9 mouse cellular contexts compared by ENCODE assay signal in genomic region chr5:19227281-19227680, GRCm38 (mm10). TPM values are rescaled to one million over a fixed set of nuclear protein-coding genes. Genes with fewer than 3 reads are reported as not detected.
DNase-seq lines count a peak whose midpoint lies in the region; ATAC-seq lines count a peak whose summit lies in the region.
"Had no signal": no experiment of that assay in that cellular context is flagged by ENCODE, and none has a peak within 500 bp of the region (broad histone marks: within the 10 kb centered on the region; RNA-seq: fewer than 3 reads in every experiment).

No protein-coding gene starts in this region.

- peaks cover 25% of the 10 kb centered on the region for H3K4me1 ChIP-seq in embryonic facial prominence, embryonic 15.5 days
- H3K4me1 ChIP-seq in hindbrain, embryonic 11.5 days (replicated peaks; ENCODE audit: control insufficient read depth, insufficient read depth, low read length): 0 out of 2 replicates have a peak, but pooled peaks cover 2% of the 10 kb centered on the region
- H3K4me1 ChIP-seq in neural tube, embryonic 15.5 days: peaks cover 28% of the 10 kb centered on the region

- H3K36me3 ChIP-seq in embryonic facial prominence, embryonic 15.5 days: no peaks in the 10 kb centered on the region
- H3K36me3 ChIP-seq in hindbrain, embryonic 11.5 days (ENCODE audit: control insufficient read depth, insufficient read depth, low read length): no peaks in the 10 kb centered on the region
- no peaks in the 10 kb centered on the region for H3K36me3 ChIP-seq in neural tube, embryonic 15.5 days

- ATAC-seq in embryonic facial prominence, embryonic 15.5 days (ENCODE audit: insufficient number of reproducible peaks, low FRiP score, low TSS enrichment, low read depth): no peak
- peak; percentile 23 for ATAC-seq in hindbrain, embryonic 11.5 days (ENCODE audit: low FRiP score)
- no peak; the same call in none of the 2 replicates for ATAC-seq in neural tube, embryonic 15.5 days (ENCODE audit: low FRiP score)

- H3K4me3 ChIP-seq in embryonic facial prominence, embryonic 15.5 days (replicated peaks): peak overlapping the region; percentile 68
- peak overlapping the region; percentile 62 for H3K4me3 ChIP-seq in hindbrain, embryonic 11.5 days (ENCODE audit: low read depth, low read length)
- H3K4me3 ChIP-seq in neural tube, embryonic 15.5 days (replicated peaks): peak overlapping the region; percentile 72
- H3K4me3 ChIP-seq: erythroblast, embryonic 14.5 days had no signal

- no peaks in the 10 kb centered on the region for H3K9me3 ChIP-seq in embryonic facial prominence, embryonic 15.5 days (replicated peaks)
- H3K9me3 ChIP-seq in hindbrain, embryonic 11.5 days (ENCODE audit: control insufficient read depth, low read length): no peaks in the 10 kb centered on the region
- no peaks in the 10 kb centered on the region for H3K9me3 ChIP-seq in neural tube, embryonic 15.5 days (replicated peaks)

- peak overlapping the region; percentile 53 for H3K9ac ChIP-seq in embryonic facial prominence, embryonic 15.5 days
- H3K9ac ChIP-seq in hindbrain, embryonic 11.5 days (ENCODE audit: low read depth, low read length): peak overlapping the region; percentile 80
- peak overlapping the region; percentile 72 for H3K9ac ChIP-seq in neural tube, embryonic 15.5 days (replicated peaks)

- intact Hi-C loops in gastrocnemius, postnatal 14 days (cut with DNase I; ENCODE audit: low total_unique reads): no loop called here
- intact Hi-C loops in left cerebral cortex, postnatal 4 days (cut with DNase I): loop anchor here (10.0 kb wide), 1 partner anchor 168 kb away; no protein-coding TSS in a partner anchor

- H3K4me2 ChIP-seq in embryonic facial prominence, embryonic 15.5 days (replicated peaks): peak overlapping the region; percentile 91
- peak overlapping the region; percentile 98 for H3K4me2 ChIP-seq in hindbrain, embryonic 11.5 days (replicated peaks; ENCODE audit: low read depth, low read length)
- H3K4me2 ChIP-seq in neural tube, embryonic 15.5 days: peak overlapping the region; percentile 98

- 1% methylated on average over 21 of the region's 21 CpGs for WGBS in embryonic facial prominence, embryonic 15.5 days
- 0% methylated on average over 21 of the region's 21 CpGs for WGBS in hindbrain, embryonic 11.5 days
- 1% methylated on average over 21 of the region's 21 CpGs for WGBS in neural tube, embryonic 15.5 days

- peak overlapping the region; percentile 85 for H3K27ac ChIP-seq in embryonic facial prominence, embryonic 15.5 days (replicated peaks)
- no peak overlapping the region for H3K27ac ChIP-seq in hindbrain, embryonic 11.5 days (ENCODE audit: low read depth, low read length)
- H3K27ac ChIP-seq in neural tube, embryonic 15.5 days (replicated peaks): peak overlapping the region; percentile 85

- peak; percentile 11 for DNase-seq in gastrocnemius, postnatal 14 days
- DNase-seq in gastrocnemius, postnatal 25 days: no peak
- peak; percentile 23 for DNase-seq in adrenal gland, postnatal 14 days
- DNase-seq in hindbrain, embryonic 11.5 days (ENCODE audit: low spot score): peak; percentile 42
- peak; percentile 34 for DNase-seq in left cerebral cortex, postnatal 4 days
- DNase-seq in c-Kit-positive CD71-positive TER-119-positive erythroid progenitor cells, embryonic 14.5 days (ENCODE audit: low spot score): no peak

- H3K27me3 ChIP-seq in embryonic facial prominence, embryonic 15.5 days: peaks cover 3% of the 10 kb centered on the region; the same call in 1 of the 2 replicates
- no peaks in the 10 kb centered on the region; the same call in 1 of the 2 replicates for H3K27me3 ChIP-seq in hindbrain, embryonic 11.5 days (ENCODE audit: control insufficient read depth, insufficient read depth, low read length)
- no peaks in the 10 kb centered on the region for H3K27me3 ChIP-seq in neural tube, embryonic 15.5 days (replicated peaks)

RNA-seq across cellular contexts. Expression of gene Magi2, which starts 0.4 kb away (rescaled TPM):
- total RNA-seq in gastrocnemius, postnatal 14 days (2021): 1 to 10 TPM; 2.1 to 3.6 TPM
- total RNA-seq in gastrocnemius, postnatal 25 days (2021): 1 to 10 TPM; 1.6 to 2.0 TPM
- total RNA-seq in adrenal gland, postnatal 14 days (2021): 7.3 and 7.6 TPM in 2 replicates
- polyA plus RNA-seq in embryonic facial prominence, embryonic 15.5 days (2015; fragmentation: Nextera tagmentation; extraction: Ambion mirVana): 6.8 and 7.3 TPM in 2 replicates
- 6.0 and 8.7 TPM in 2 replicates for polyA plus RNA-seq in hindbrain, embryonic 11.5 days (2014; fragmentation: Nextera tagmentation; extraction: Ambion mirVana)
- total RNA-seq in left cerebral cortex, postnatal 4 days (2021): 100 to 1,000 TPM; 102 to 118 TPM
- polyA plus RNA-seq in neural tube, embryonic 15.5 days (2015; fragmentation: Nextera tagmentation; extraction: Ambion mirVana): 26.8 and 39.5 TPM in 2 replicates
- polyA plus RNA-seq: erythroblast, embryonic 14.5 days had no signal

Comparison
In these comparisons a context has a peak if more than half of its experiments do, and no peak if none do; other contexts are left out.
1. DNase-seq: peak in gastrocnemius, postnatal 14 days (single experiment), adrenal gland, postnatal 14 days (single experiment), hindbrain, embryonic 11.5 days (single experiment) and left cerebral cortex, postnatal 4 days (single experiment); none in gastrocnemius, postnatal 25 days (single experiment) and c-Kit-positive CD71-positive TER-119-positive erythroid progenitor cells, embryonic 14.5 days (single experiment).
2. RNA of gene Magi2, which starts 0.4 kb away (total RNA-seq): 102 to 118 TPM in left cerebral cortex, postnatal 4 days; 7.3 to 7.6 TPM in adrenal gland, postnatal 14 days, 2.1 to 3.6 TPM in gastrocnemius, postnatal 14 days and 1.6 to 2.0 TPM in gastrocnemius, postnatal 25 days; every median in the first group is over 10 times any median in the second.
3. Peak in every context shown above with its lines, with median percentiles within 50 percentile points of each other: H3K4me2 ChIP-seq, H3K4me3 ChIP-seq and H3K9ac ChIP-seq.